Mouse (Mus musculus): ENCODE data around the gene Cyth3.

The Cyth3 gene

DNA sequence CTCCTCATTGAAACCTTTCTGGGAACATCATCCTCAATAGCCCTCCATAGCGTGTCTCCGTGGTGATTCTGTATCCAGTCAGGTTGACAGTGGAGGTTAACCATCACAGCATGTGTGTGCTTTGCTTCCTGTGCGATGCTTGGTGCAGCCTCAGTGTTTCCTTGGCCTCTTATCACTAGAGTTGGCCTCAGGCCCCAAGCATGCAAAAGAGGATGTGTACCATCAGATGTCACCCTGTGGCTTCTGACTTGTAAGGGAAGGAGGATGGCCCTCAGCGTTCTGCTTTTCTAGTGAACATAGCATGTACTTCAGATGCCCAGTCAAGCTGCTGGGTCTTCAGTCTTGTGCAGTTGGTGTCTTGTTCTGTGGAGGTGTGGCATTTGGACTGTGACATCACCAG is 76.2 kb downstream of the Cyth3 start:
- intact Hi-C loops (cut with DNase I), result loop anchor here (5.0 kb wide), 2 partner anchors 116 to 131 kb away; no protein-coding TSS in a partner anchor

DNA sequence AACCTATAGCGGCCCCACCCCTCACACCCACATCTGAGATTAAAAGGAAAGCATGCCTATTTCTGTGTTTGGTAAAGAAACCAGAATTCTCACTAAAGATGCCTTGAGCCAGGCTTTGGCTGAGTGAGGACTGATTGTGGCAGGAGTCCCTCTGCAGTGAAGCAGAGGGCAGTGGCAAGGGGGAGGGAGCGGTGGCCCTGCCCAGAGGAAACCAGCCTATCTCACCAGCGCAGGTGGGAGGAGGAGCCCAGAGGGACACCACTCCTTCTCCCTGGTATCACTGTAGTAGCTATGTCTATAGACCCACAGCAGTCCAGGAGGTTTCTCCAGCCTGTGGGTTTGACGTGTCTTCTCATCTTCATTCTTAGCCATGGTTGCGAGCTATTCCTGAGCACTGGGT is 78.0 kb downstream of the Cyth3 start:
- intact Hi-C loops (cut with DNase I), result no loop called here

GRCm38 (mm10) chr5:143701074-143701473 is 78.8 kb downstream of the Cyth3 start:
- intact Hi-C loops (cut with DNase I), result no loop called here

DNA sequence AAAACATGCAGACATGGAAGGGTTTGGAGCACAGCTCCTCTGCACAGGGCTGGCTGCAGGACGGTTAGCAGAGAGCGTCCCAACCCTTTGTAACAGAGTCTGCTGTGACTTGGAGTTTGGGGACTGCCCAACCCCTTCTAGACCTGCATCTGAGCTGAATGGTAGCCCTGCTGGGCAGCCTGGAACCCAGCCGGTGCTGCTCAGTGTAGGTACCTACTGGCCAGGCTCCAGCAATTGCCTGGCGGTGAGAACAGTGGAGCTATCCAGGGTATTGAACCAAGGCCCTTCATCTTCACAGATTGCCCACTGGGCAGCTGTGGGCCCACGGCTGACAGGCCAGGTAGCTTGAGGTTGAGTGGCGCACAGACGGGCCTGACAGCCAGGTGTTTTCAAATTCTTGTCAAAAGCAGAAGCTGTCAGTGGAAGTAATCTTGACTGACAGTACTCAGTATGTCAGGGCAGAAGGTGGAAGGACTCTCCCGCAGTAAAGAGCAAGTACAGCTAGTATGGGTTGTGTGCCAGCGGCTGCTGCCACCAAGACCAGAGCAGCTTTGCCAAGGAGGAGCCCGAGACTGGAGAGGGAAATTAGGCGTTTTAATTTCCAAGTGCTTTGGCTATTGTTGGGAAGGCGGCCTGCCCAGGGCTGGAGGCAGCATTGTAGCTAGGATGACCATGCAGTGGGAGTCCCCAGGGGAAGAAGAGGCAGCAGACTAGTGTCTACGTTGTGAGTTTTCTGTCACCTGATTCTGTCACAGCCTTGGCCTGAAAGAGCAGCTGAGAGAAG is 82.8 kb downstream of the Cyth3 start:
- intact Hi-C loops (cut with DNase I), result no loop called here

DNA sequence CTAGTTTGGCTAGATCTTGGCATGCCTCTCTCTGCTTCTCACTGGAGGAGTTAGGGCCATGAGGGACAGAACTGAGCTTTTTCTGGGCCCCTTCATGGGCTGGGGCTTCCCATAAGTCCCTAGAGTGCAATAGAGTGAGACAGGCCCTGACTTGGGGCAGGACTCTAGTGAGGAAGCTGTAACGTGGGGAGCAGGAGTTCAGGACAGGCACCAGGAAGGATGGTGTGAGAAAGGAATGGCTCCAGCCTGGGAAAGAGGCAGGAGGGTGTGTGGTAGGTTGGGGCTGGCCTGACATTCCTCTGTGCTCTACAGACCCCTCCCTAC is 83.4 kb downstream of the Cyth3 start:
- intact Hi-C loops (cut with DNase I), result no loop called here

DNA sequence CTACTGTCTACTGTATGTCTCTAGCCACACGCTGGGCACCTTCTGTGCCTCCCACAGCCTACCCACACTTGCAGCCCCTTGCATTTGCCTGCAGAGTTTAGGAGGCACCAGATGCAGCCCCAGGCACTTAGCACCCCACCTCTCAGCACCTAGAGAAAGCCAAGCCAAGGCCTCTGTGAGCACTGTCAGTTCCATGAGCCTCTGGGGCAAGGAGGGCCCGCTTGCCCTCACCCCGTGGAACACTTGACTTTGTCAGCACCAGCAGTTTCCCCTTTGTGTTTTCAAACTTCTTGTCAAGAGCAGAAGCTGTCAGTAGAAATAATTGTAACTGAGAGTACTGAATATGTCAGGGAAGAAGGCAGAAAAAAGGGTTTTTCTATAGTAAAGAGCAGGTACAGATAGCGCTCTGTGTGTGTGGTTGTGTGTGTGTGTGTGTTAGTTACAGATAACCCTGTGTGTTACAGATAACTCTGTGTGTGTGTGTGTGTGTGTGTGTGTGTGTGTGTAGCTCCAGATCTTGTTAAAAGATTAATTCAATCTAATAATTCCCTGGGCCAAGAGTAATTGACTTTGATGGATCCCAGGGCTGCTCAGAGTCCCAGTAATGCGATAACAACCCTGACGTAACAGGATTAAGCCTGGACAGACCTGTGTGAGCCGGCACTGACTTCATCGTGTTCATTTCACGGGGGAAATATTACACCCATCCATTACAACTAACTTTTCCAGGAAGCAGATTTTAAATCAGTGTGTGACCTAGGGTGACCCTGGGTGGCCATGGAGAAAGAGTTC is 84.0 kb downstream of the Cyth3 start:
- intact Hi-C loops (cut with DNase I), result no loop called here

DNA sequence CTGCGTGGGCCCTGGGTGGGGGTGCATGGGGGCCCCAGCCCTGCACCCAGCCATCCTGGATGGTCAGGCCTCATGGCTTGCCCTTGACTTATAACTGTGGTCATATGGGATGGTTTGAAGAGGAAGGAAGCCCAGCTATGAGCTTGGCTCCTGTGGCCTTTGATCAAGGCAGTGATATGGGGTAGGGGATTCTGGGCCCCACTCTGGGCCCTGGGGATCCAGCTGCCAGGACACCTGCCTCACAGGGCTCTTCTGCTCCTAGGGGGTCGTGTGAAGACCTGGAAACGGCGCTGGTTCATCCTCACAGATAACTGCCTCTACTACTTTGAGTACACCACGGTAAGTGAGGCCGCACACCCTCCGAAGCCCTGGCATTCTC is 84.6 kb downstream of the Cyth3 start:
- intact Hi-C loops (cut with DNase I), result no loop called here

DNA sequence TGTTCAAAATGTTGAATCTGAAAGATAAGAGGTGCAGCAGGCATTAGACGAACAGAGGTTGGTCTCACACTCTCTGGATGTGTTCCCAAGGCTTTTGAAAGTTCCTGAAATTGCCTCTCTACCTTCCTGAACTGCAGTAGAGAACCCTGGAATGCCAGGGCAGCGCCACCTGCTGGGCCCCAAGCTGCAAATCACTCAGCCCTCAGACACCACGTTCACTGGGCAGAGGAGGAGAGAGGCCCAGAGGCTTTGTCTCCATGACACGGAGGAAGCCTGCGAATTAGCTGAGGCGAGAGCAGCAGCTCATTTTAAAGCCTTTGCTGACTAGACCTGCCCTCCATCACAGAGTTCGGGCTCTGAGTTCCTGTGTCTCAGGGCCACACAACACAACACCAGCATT is 89.1 kb downstream of the Cyth3 start:
- intact Hi-C loops (cut with DNase I), result loop anchor here (1.0 to 2.0 kb wide), 2 partner anchors 87 to 143 kb away; no protein-coding TSS in a partner anchor

- intact Hi-C loops (cut with DNase I), result no loop called here
Measured at GRCm38 (mm10) chr5:143712011-143712800, 90.0 kb downstream of the Cyth3 start.

GRCm38 (mm10) chr5:143721962-143722361 is 99.7 kb downstream of the Cyth3 start:
- intact Hi-C loops (cut with DNase I), result no loop called here

DNA sequence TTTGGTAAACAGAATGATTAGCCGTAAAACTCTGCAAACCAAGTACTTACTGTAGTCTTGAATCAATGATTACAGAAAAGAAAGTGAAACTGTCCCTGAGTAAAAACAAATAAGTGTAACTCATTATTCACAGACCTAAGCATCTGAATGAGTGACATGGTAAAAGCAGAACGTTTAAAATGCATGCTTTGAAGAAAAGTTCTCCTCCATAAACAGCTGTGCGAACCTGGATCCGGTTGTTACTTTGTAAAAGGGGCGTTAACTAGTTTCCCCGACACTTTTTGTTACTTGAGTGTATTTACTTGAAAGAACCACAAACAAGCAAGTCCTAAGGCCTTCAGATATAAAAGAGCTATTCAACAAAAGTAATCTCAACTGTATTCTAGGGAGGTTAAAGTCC is 108.7 kb downstream of the Cyth3 start:
- intact Hi-C loops (cut with DNase I), result loop anchor here (5.0 to 10.0 kb wide), 2 partner anchors 181 to 244 kb away; no protein-coding TSS in a partner anchor

- intact Hi-C loops (cut with DNase I), result loop anchor here (5.0 to 10.0 kb wide), 2 partner anchors 181 to 243 kb away; no protein-coding TSS in a partner anchor
Measured at GRCm38 (mm10) chr5:143731483-143732112, 109.4 kb downstream of the Cyth3 start.

- intact Hi-C loops (cut with DNase I), result loop anchor here (5.0 to 10.0 kb wide), 2 partner anchors 180 to 242 kb away; no protein-coding TSS in a partner anchor
Measured at GRCm38 (mm10) chr5:143732180-143732891, 110.1 kb downstream of the Cyth3 start, which contains the start of gene Usp42. Gene Usp42 (minus strand): TSS chr5:143732280.

GRCm38 (mm10) chr5:143749630-143750208 is 127.5 kb downstream of the Cyth3 start:
- intact Hi-C loops (cut with DNase I), result no loop called here

DNA sequence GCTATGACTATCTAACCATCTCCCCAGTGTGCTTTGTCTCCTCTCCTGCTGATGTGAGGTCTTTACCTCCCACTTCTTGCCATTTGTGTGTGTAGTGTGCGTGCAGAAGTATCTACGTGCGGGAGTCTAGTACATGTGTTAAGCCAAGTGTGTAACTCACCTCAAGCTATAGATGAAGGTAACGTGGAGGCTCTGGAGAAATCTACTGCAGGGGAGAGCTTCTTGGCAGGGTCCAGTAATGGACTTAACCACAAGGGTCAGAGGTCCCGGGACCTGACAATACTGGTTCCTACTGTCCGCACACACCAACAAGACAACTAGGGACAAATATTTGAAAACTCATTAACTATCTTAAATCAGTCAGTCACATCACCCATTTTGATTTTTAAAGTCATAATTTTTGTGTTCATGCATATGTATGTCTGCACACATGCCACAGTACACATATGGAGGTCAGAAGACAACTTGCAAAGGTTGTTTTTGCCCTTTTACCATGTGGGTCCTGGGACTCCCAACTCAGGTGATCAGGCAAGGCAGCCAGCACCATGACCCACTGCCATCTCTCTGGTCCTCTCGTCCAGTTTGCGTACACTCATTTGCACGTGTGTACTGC is 133.4 kb downstream of the Cyth3 start:
- intact Hi-C loops (cut with DNase I), result no loop called here

- intact Hi-C loops (cut with DNase I), result no loop called here
Measured at GRCm38 (mm10) chr5:143757755-143758443, 135.7 kb downstream of the Cyth3 start.

- intact Hi-C loops (cut with DNase I), result no loop called here
Measured at GRCm38 (mm10) chr5:143759554-143759953, 137.3 kb downstream of the Cyth3 start.
